22 mouse cellular contexts compared by ENCODE assay signal in the genomic region with DNA sequence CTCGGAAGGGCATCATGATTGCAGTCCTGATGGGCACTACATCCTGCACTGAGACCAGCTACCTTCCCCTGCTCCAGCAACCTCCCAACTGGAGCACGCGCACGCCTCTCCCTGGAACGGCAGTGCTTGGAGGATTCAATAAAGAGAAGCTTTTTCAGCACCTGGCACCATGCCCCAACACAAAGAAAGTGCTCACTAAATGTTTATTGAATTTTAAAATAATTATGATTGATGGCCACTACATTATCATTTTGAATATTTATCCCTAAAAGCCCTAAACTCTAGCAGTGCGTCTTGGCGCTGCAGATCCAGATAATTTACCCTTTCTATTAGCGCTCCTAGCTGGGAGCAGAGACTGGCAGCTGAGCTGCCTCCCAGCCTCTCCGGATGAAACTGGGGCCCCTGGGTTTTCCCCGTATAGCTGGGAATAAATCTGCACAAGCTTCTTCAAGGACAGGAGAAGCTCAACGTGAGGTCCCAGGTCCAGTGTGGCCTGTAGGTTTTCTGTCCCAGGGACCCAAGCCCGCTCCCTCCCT.
DNase-seq lines count a peak whose midpoint lies in the region; ATAC-seq and TF ChIP-seq lines count a peak whose summit lies in the region.
"Had no signal": no experiment of that assay in that cellular context is flagged by ENCODE, and none has a peak within 500 bp of the region (broad histone marks: within the 10 kb centered on the region; RNA-seq: fewer than 3 reads in every experiment).

No protein-coding gene starts in this region.

- WGBS in heart, embryonic 11.5 days (ENCODE audit: insufficient replicate concordance) = 61% methylated on average over 12 of the region's 12 CpGs
- 42% methylated on average over 12 of the region's 12 CpGs for WGBS in midbrain, embryonic 14.5 days
- 45% methylated on average over 12 of the region's 12 CpGs for WGBS in midbrain, embryonic 15.5 days
- 30% methylated on average over 12 of the region's 12 CpGs for WGBS in forebrain, postnatal 0 days

- no peak overlapping the region for H3K4me3 ChIP-seq in heart, embryonic 11.5 days (ENCODE audit: low read depth, low read length)
- no peak overlapping the region for H3K4me3 ChIP-seq in midbrain, embryonic 14.5 days (replicated peaks; ENCODE audit: low read depth, low read length)
- H3K4me3 ChIP-seq in midbrain, embryonic 15.5 days = no peak overlapping the region
- no peak overlapping the region for H3K4me3 ChIP-seq in forebrain, postnatal 0 days (ENCODE audit: low read depth, low read length)
- H3K4me3 ChIP-seq: heart, adult 2 months; hindbrain, embryonic 15.5 days; intestine, embryonic 15.5 days; limb, embryonic 13.5 days; liver, embryonic 12.5 days; midbrain, embryonic 13.5 days had no signal

- H3K9me3 ChIP-seq in heart, embryonic 11.5 days (replicated peaks; ENCODE audit: control insufficient read depth, low read length) = no peaks in the 10 kb centered on the region
- no peaks in the 10 kb centered on the region for H3K9me3 ChIP-seq in midbrain, embryonic 14.5 days (ENCODE audit: control insufficient read depth, low read length)
- no peaks in the 10 kb centered on the region for H3K9me3 ChIP-seq in midbrain, embryonic 15.5 days
- H3K9me3 ChIP-seq in forebrain, postnatal 0 days (ENCODE audit: low read length) = no peaks in the 10 kb centered on the region
- H3K9me3 ChIP-seq: hindbrain, embryonic 15.5 days; intestine, embryonic 15.5 days; limb, embryonic 13.5 days; liver, embryonic 12.5 days; midbrain, embryonic 13.5 days had no signal

- no peak for TF ChIP-seq CTCF in forebrain, postnatal 0 days (IDR thresholded peaks at IDR 0.05; ENCODE audit: low read depth)

- ATAC-seq in heart, embryonic 11.5 days (replicated peaks; ENCODE audit: insufficient number of reproducible peaks, low FRiP score, low TSS enrichment) = no peak
- ATAC-seq in midbrain, embryonic 14.5 days (ENCODE audit: low FRiP score, low TSS enrichment) = no peak
- ATAC-seq in midbrain, embryonic 15.5 days (replicated peaks) = no peak
- ATAC-seq in forebrain, postnatal 0 days = no peak
- ATAC-seq: intestine, embryonic 15.5 days; liver, embryonic 12.5 days; midbrain, embryonic 13.5 days had no signal

- no peaks in the 10 kb centered on the region for H3K36me3 ChIP-seq in heart, embryonic 11.5 days (ENCODE audit: control insufficient read depth, insufficient read depth, low read length)
- H3K36me3 ChIP-seq in midbrain, embryonic 14.5 days (ENCODE audit: control insufficient read depth, insufficient read depth, low read length) = no peaks in the 10 kb centered on the region
- H3K36me3 ChIP-seq in midbrain, embryonic 15.5 days (replicated peaks) = no peaks in the 10 kb centered on the region
- no peaks in the 10 kb centered on the region for H3K36me3 ChIP-seq in forebrain, postnatal 0 days (ENCODE audit: insufficient read depth)
- H3K36me3 ChIP-seq: hindbrain, embryonic 15.5 days; intestine, embryonic 15.5 days; limb, embryonic 13.5 days; liver, embryonic 12.5 days; midbrain, embryonic 13.5 days had no signal

- no peak overlapping the region for H3K27ac ChIP-seq in heart, embryonic 11.5 days (ENCODE audit: low read depth, low read length)
- H3K27ac ChIP-seq in midbrain, embryonic 14.5 days (replicated peaks; ENCODE audit: low read depth, low read length) = 0 out of 2 replicates have a peak overlapping the region, but pooled peaks have one; percentile 13
- H3K27ac ChIP-seq in midbrain, embryonic 15.5 days = no peak overlapping the region
- H3K27ac ChIP-seq in forebrain, postnatal 0 days (ENCODE audit: low read depth, low read length) = peak overlapping the region; percentile 54
- H3K27ac ChIP-seq: heart, adult 2 months; hindbrain, embryonic 15.5 days; intestine, embryonic 15.5 days; limb, embryonic 13.5 days; liver, embryonic 12.5 days; midbrain, embryonic 13.5 days had no signal

- no peak overlapping the region for H3K4me2 ChIP-seq in heart, embryonic 11.5 days
- H3K4me2 ChIP-seq in midbrain, embryonic 14.5 days (ENCODE audit: low read length) = no peak overlapping the region
- no peak overlapping the region for H3K4me2 ChIP-seq in midbrain, embryonic 15.5 days
- H3K4me2 ChIP-seq in forebrain, postnatal 0 days (ENCODE audit: low read depth) = no peak overlapping the region
- H3K4me2 ChIP-seq: hindbrain, embryonic 15.5 days; intestine, embryonic 15.5 days; limb, embryonic 13.5 days; liver, embryonic 12.5 days; midbrain, embryonic 13.5 days had no signal

- H3K27me3 ChIP-seq in heart, embryonic 11.5 days (ENCODE audit: control insufficient read depth, insufficient read depth, low read length) = no peaks in the 10 kb centered on the region; the same call in 1 of the 2 replicates
- H3K27me3 ChIP-seq in midbrain, embryonic 14.5 days (ENCODE audit: control insufficient read depth, insufficient read depth, low read length) = no peaks in the 10 kb centered on the region
- no peaks in the 10 kb centered on the region for H3K27me3 ChIP-seq in midbrain, embryonic 15.5 days (replicated peaks)
- H3K27me3 ChIP-seq in forebrain, postnatal 0 days (ENCODE audit: insufficient read depth, low read length) = no peaks in the 10 kb centered on the region; the same call in 1 of the 2 replicates
- H3K27me3 ChIP-seq: hindbrain, embryonic 15.5 days; midbrain, embryonic 13.5 days had no signal

- DNase-seq in heart, adult 11 months = peak; percentile 76
- DNase-seq in midbrain, embryonic 14.5 days = peak; percentile 48
- peak; percentile 53 for DNase-seq in right cerebral cortex, postnatal 4 days
- DNase-seq in right cerebral cortex, postnatal 25 days = no peak
- peak; percentile 66 for DNase-seq in forebrain, postnatal 0 days
- no peak for DNase-seq in gastrocnemius, adult 8-10 months (ENCODE audit: low spot score in 2 of 2)
- DNase-seq: adrenal gland, adult 2 months; cerebellum, adult 11-12 months; gastrocnemius, postnatal 25 days; heart, adult 2 months; kidney, adult 8-10 months; kidney, postnatal 14 days; layer of hippocampus, postnatal 36 days; lung, adult 18-20 months; lung, postnatal 10 days had no signal

- H3K4me1 ChIP-seq in heart, embryonic 11.5 days (ENCODE audit: control insufficient read depth, insufficient read depth, low read length) = no peaks in the 10 kb centered on the region
- H3K4me1 ChIP-seq in midbrain, embryonic 14.5 days (ENCODE audit: control insufficient read depth, insufficient read depth, low read length) = peaks cover 25% of the 10 kb centered on the region
- peaks cover 31% of the 10 kb centered on the region for H3K4me1 ChIP-seq in midbrain, embryonic 15.5 days
- H3K4me1 ChIP-seq in forebrain, postnatal 0 days (ENCODE audit: insufficient read depth) = peaks cover 17% of the 10 kb centered on the region
- H3K4me1 ChIP-seq: liver, embryonic 12.5 days had no signal

- no peak overlapping the region for H3K9ac ChIP-seq in heart, embryonic 11.5 days (ENCODE audit: low read depth, low read length)
- H3K9ac ChIP-seq in midbrain, embryonic 14.5 days (replicated peaks; ENCODE audit: low read length) = no peak overlapping the region
- H3K9ac ChIP-seq in midbrain, embryonic 15.5 days = no peak overlapping the region
- H3K9ac ChIP-seq in forebrain, postnatal 0 days = no peak overlapping the region
- H3K9ac ChIP-seq: hindbrain, embryonic 15.5 days; intestine, embryonic 15.5 days; limb, embryonic 13.5 days; liver, embryonic 12.5 days; midbrain, embryonic 13.5 days had no signal

Comparison
In these comparisons a context has a peak if more than half of its experiments do, and no peak if none do; other contexts are left out.
1. DNase-seq: peak in heart, adult 11 months (single experiment), midbrain, embryonic 14.5 days (single experiment), right cerebral cortex, postnatal 4 days (single experiment) and forebrain, postnatal 0 days (single experiment); none in right cerebral cortex, postnatal 25 days (single experiment) and gastrocnemius, adult 8-10 months (0 of 2).
2. H3K27ac ChIP-seq: peak in midbrain, embryonic 14.5 days (single experiment) and forebrain, postnatal 0 days (single experiment); none in heart, embryonic 11.5 days (single experiment) and midbrain, embryonic 15.5 days (single experiment).